Mouse (Mus musculus) kidney, embryonic 14.5 days (tissue): ENCODE measurements around the gene Lxn. TPM values are rescaled to one million over a fixed set of nuclear protein-coding genes. Genes with fewer than 3 reads are reported as not detected.
A peak's percentile ranks its signal among the peaks of the same experiment; 100 is the strongest.

Source experiments
- ATAC-seq: fragments of 200-750 bp; cut with Nextera tagmentation; 2 replicates; pipeline ENCODE4 v1.8.0; 2017; ENCODE audit warnings: moderate number of reproducible peaks, mild to moderate bottlenecking, moderate TSS enrichment, moderate library complexity; ENCODE audit not compliant: low FRiP score, low TSS enrichment
- H3K27ac ChIP-seq: fragments of 300-500 bp; sonication (generic); 2 replicates; pipeline ENCODE4 v1.5.1; 2014; ENCODE audit warnings: low read depth, mild to moderate bottlenecking, low read length, moderate library complexity, mixed read lengths
- H3K27me3 ChIP-seq: fragments of 300-500 bp; sonication (generic); 2 replicates; pipeline ENCODE4 v1.6.1; 2014; ENCODE audit warnings: mild to moderate bottlenecking, low read length; ENCODE audit not compliant: control insufficient read depth, insufficient read depth
- H3K36me3 ChIP-seq: fragments of 300-500 bp; sonication (generic); 2 replicates; pipeline ENCODE4 v1.6.1; 2014; ENCODE audit warnings: low read length, mixed read lengths; ENCODE audit not compliant: control insufficient read depth, insufficient read depth
- H3K4me1 ChIP-seq: fragments of 300-500 bp; sonication (generic); 2 replicates; pipeline ENCODE4 v1.6.1; 2014; ENCODE audit warnings: low read length, mixed read lengths; ENCODE audit not compliant: control insufficient read depth, insufficient read depth
- H3K4me2 ChIP-seq: fragments of 300-500 bp; sonication (generic); replicated peaks from 2 replicates; pipeline ENCODE4 v1.6.1; 2014; ENCODE audit warnings: low read depth, mild to moderate bottlenecking, low read length
- H3K4me3 ChIP-seq: fragments of 300-500 bp; sonication (generic); 2 replicates; pipeline ENCODE4 v1.5.1; 2014; ENCODE audit warnings: mild to moderate bottlenecking, low read length
- H3K9ac ChIP-seq: fragments of 300-500 bp; sonication (generic); 2 replicates; pipeline ENCODE4 v1.6.1; 2014; ENCODE audit warnings: low read depth, mild to moderate bottlenecking, low read length, moderate library complexity
- H3K9me3 ChIP-seq: fragments of 300-500 bp; sonication (generic); 2 replicates; pipeline ENCODE4 v1.6.1; 2016; ENCODE audit warnings: low read length; ENCODE audit not compliant: control insufficient read depth
- WGBS: fragments of 180-500 bp; shearing (Covaris S2); extraction: QIAGEN DNeasy Blood & Tissue Kit; methylation state at CpG from one replicate; pipeline ENCODE4 v1.1.7; 2014; 5-methylcytosine and 5-hydroxymethylcytosine counted together
- polyA plus RNA-seq: library from polyadenylated mRNA; unstranded; fragments of >200 nt; fragmentation: Nextera tagmentation; extraction: Ambion mirVana; gene quantifications from 2 replicates; pipeline ENCODE4 v1.2.1, GENCODE M21; 2014

Lxn gene
- polyA plus RNA-seq, 1 experiment from 2014 or later, result 68.8 TPM

- Histone ChIP-seq H3K9me3 (no peaks in the 10 kb centered on the region), H3K4me2 (no peak overlapping the region), H3K27ac (no peak overlapping the region), H3K4me1 (0 out of 2 replicates have a peak, but pooled peaks cover 9% of the 10 kb centered on the region), H3K9ac (no peak overlapping the region), H3K36me3 (peaks cover 20% of the 10 kb centered on the region; the same call in 1 of the 2 replicates), H3K27me3 (no peaks in the 10 kb centered on the region), H3K4me3 (no peak overlapping the region)
- WGBS, result 96% methylated on average over 2 of the region's 2 CpGs
- ATAC-seq, result no peak
Observed at GRCm38 (mm10) chr3:67467281-67467680, 3.6 kb upstream of the Lxn start.

- Histone ChIP-seq H3K9ac (no peak overlapping the region), H3K36me3 (peaks cover 20% of the 10 kb centered on the region; the same call in 1 of the 2 replicates), H3K4me1 (0 out of 2 replicates have a peak, but pooled peaks cover 10% of the 10 kb centered on the region), H3K4me2 (no peak overlapping the region), H3K9me3 (no peaks in the 10 kb centered on the region), H3K27ac (no peak overlapping the region), H3K4me3 (no peak overlapping the region), H3K27me3 (no peaks in the 10 kb centered on the region)
- 92% methylated on average over 5 of the region's 5 CpGs for WGBS
- ATAC-seq, result no peak
Observed at GRCm38 (mm10) chr3:67466576-67466975, 2.9 kb upstream of the Lxn start.

GRCm38 (mm10) chr3:67463001-67463400 lies 725 bp downstream of the Lxn start:
- no peaks in the 10 kb centered on the region for H3K9me3 ChIP-seq
- WGBS, result 2% methylated on average over 12 of the region's 12 CpGs
- peaks cover 37% of the 10 kb centered on the region for H3K36me3 ChIP-seq
- H3K9ac ChIP-seq, result peak overlapping the region; percentile 73
- H3K27me3 ChIP-seq, result no peaks in the 10 kb centered on the region
- 0 out of 2 replicates have a peak, but pooled peaks cover 10% of the 10 kb centered on the region for H3K4me1 ChIP-seq
- H3K4me3 ChIP-seq, result peak overlapping the region; percentile 70
- peak overlapping the region; percentile 74 for H3K27ac ChIP-seq
- H3K4me2 ChIP-seq, result peak overlapping the region; percentile 58
- no peak for ATAC-seq

GRCm38 (mm10) chr3:67462578-67462977 lies 1.1 kb downstream of the Lxn start:
- Histone ChIP-seq H3K9me3 (no peaks in the 10 kb centered on the region), H3K4me3 (peak overlapping the region; percentile 70), H3K27ac (no peak overlapping the region), H3K4me1 (0 out of 2 replicates have a peak, but pooled peaks cover 10% of the 10 kb centered on the region), H3K36me3 (peaks cover 37% of the 10 kb centered on the region), H3K9ac (peak overlapping the region; percentile 73), H3K4me2 (peak overlapping the region; percentile 58), H3K27me3 (no peaks in the 10 kb centered on the region)
- WGBS, result 33% methylated on average over 10 of the region's 10 CpGs
- no peak for ATAC-seq

GRCm38 (mm10) chr3:67462015-67462414 lies 1.7 kb downstream of the Lxn start:
- Histone ChIP-seq H3K27ac (no peak overlapping the region), H3K27me3 (no peaks in the 10 kb centered on the region), H3K9ac (no peak overlapping the region), H3K4me2 (no peak overlapping the region), H3K36me3 (peaks cover 41% of the 10 kb centered on the region), H3K4me1 (0 out of 2 replicates have a peak, but pooled peaks cover 10% of the 10 kb centered on the region), H3K4me3 (no peak overlapping the region), H3K9me3 (no peaks in the 10 kb centered on the region)
- 93% methylated on average over 7 of the region's 7 CpGs for WGBS
- no peak for ATAC-seq

- H3K9ac ChIP-seq, result no peak overlapping the region
- no peaks in the 10 kb centered on the region for H3K9me3 ChIP-seq
- 88% methylated on average over 3 of the region's 3 CpGs for WGBS
- H3K4me3 ChIP-seq, result no peak overlapping the region
- no peaks in the 10 kb centered on the region for H3K27me3 ChIP-seq
- H3K4me1 ChIP-seq, result 0 out of 2 replicates have a peak, but pooled peaks cover 10% of the 10 kb centered on the region
- H3K36me3 ChIP-seq, result peaks cover 58% of the 10 kb centered on the region
- no peak overlapping the region for H3K27ac ChIP-seq
- ATAC-seq, result no peak
- no peak overlapping the region for H3K4me2 ChIP-seq
Observed at GRCm38 (mm10) chr3:67459881-67460280, 3.8 kb downstream of the Lxn start.

GRCm38 (mm10) chr3:67450601-67451210 lies 13.0 kb downstream of the Lxn start:
- 90% methylated on average over 5 of the region's 5 CpGs for WGBS
- Histone ChIP-seq H3K27ac (no peak overlapping the region), H3K4me1 (no peaks in the 10 kb centered on the region), H3K27me3 (no peaks in the 10 kb centered on the region), H3K9me3 (no peaks in the 10 kb centered on the region), H3K4me2 (no peak overlapping the region), H3K4me3 (no peak overlapping the region), H3K9ac (no peak overlapping the region), H3K36me3 (peaks cover 71% of the 10 kb centered on the region; the same call in 1 of the 2 replicates)
- no peak for ATAC-seq

GRCm38 (mm10) chr3:67449660-67450059 lies 14.1 kb downstream of the Lxn start:
- H3K27ac ChIP-seq, result no peak overlapping the region
- WGBS, result 94% methylated on average over 21 of the region's 21 CpGs
- no peaks in the 10 kb centered on the region for H3K9me3 ChIP-seq
- H3K36me3 ChIP-seq, result peaks cover 69% of the 10 kb centered on the region
- H3K4me3 ChIP-seq, result no peak overlapping the region
- no peak for ATAC-seq
- H3K27me3 ChIP-seq, result no peaks in the 10 kb centered on the region
- no peaks in the 10 kb centered on the region for H3K4me1 ChIP-seq
- no peak overlapping the region for H3K4me2 ChIP-seq
- no peak overlapping the region for H3K9ac ChIP-seq

- WGBS, result 91% methylated on average over 2 of the region's 2 CpGs
- Histone ChIP-seq H3K4me3 (no peak overlapping the region), H3K9ac (no peak overlapping the region), H3K4me2 (no peak overlapping the region), H3K9me3 (no peaks in the 10 kb centered on the region), H3K27ac (no peak overlapping the region), H3K36me3 (peaks cover 68% of the 10 kb centered on the region), H3K4me1 (no peaks in the 10 kb centered on the region), H3K27me3 (no peaks in the 10 kb centered on the region)
- no peak for ATAC-seq
Observed at GRCm38 (mm10) chr3:67447143-67447542, 16.6 kb downstream of the Lxn start.
